Mouse (Mus musculus) retina, embryonic 14.5 days (tissue): ENCODE data around the gene Sec16a.

Experiments used
- DNase-seq: peaks from one replicate; pipeline ENCODE4 v3.0.0-alpha.2; 2015; ENCODE audit warnings: low spot score

Sec16a gene

GRCm38 (mm10) chr2:26441261-26441660 lies 3.8 kb downstream of the Sec16a start:
- no peak for DNase-seq

GRCm38 (mm10) chr2:26439671-26440070 lies 5.3 kb downstream of the Sec16a start:
- no peak for DNase-seq

- no peak for DNase-seq
Observed at GRCm38 (mm10) chr2:26438373-26438772, 6.6 kb downstream of the Sec16a start.

- no peak for DNase-seq
Observed at GRCm38 (mm10) chr2:26437221-26437620, 7.8 kb downstream of the Sec16a start.

- no peak for DNase-seq
Observed at GRCm38 (mm10) chr2:26434791-26435572, 10.0 kb downstream of the Sec16a start.

GRCm38 (mm10) chr2:26429851-26430250 lies 15.2 kb downstream of the Sec16a start:
- DNase-seq, result no peak

- no peak for DNase-seq
Observed at GRCm38 (mm10) chr2:26424541-26424940, 20.5 kb downstream of the Sec16a start.

GRCm38 (mm10) chr2:26423086-26423485 lies 21.9 kb downstream of the Sec16a start:
- DNase-seq, result no peak

GRCm38 (mm10) chr2:26421969-26422368 lies 23.0 kb downstream of the Sec16a start:
- DNase-seq, result no peak

GRCm38 (mm10) chr2:26418120-26418519 lies 26.9 kb downstream of the Sec16a start:
- DNase-seq, result no peak

GRCm38 (mm10) chr2:26417066-26417465 lies 27.9 kb downstream of the Sec16a start:
- DNase-seq, result no peak

GRCm38 (mm10) chr2:26410931-26411411 lies 34.0 kb downstream of the Sec16a start:
- no peak for DNase-seq

- DNase-seq, result no peak
Observed at GRCm38 (mm10) chr2:26410091-26410490, 34.9 kb downstream of the Sec16a start.

- DNase-seq, result no peak
Observed at GRCm38 (mm10) chr2:26409362-26409761, 35.7 kb downstream of the Sec16a start.

GRCm38 (mm10) chr2:26408515-26409356 lies 36.3 kb downstream of the Sec16a start, which contains the start of gene Inpp5e:
Gene Inpp5e (minus strand): TSS chr2:26409203.
- peak; percentile 99 for DNase-seq

GRCm38 (mm10) chr2:26403306-26403705 lies 41.7 kb downstream of the Sec16a start:
- no peak for DNase-seq

- DNase-seq, result no peak
Observed at GRCm38 (mm10) chr2:26402265-26402664, 42.8 kb downstream of the Sec16a start.

- DNase-seq, result no peak
Observed at GRCm38 (mm10) chr2:26401023-26401422, 44.0 kb downstream of the Sec16a start.

- no peak for DNase-seq
Observed at GRCm38 (mm10) chr2:26400296-26400695, 44.7 kb downstream of the Sec16a start.

GRCm38 (mm10) chr2:26399647-26400046 lies 45.4 kb downstream of the Sec16a start:
- DNase-seq, result no peak

- DNase-seq, result no peak
Observed at GRCm38 (mm10) chr2:26398978-26399377, 46.0 kb downstream of the Sec16a start.

- no peak for DNase-seq
Observed at GRCm38 (mm10) chr2:26391617-26392016, 53.4 kb downstream of the Sec16a start.

GRCm38 (mm10) chr2:26390954-26391353 lies 54.1 kb downstream of the Sec16a start:
- DNase-seq, result no peak
